In genomic region chr12:106939381-106939780, GRCm38 (mm10) we compare ENCODE assay signal across 9 mouse cellular contexts.
DNase-seq lines count a peak whose midpoint lies in the region; ATAC-seq and TF ChIP-seq lines count a peak whose summit lies in the region.
"Had no signal": no experiment of that assay in that cellular context is flagged by ENCODE, and none has a peak within 500 bp of the region (broad histone marks: within the 10 kb centered on the region; RNA-seq: fewer than 3 reads in every experiment).

No protein-coding gene starts in this region.

- H3K4me3 ChIP-seq in liver, postnatal 0 days (ENCODE audit: low read depth, low read length), result no peak overlapping the region
- H3K4me3 ChIP-seq: lung, embryonic 15.5 days had no signal

- TF ChIP-seq EP300 in liver, postnatal 0 days (IDR thresholded peaks at IDR 0.05; ENCODE audit: low read depth), result no peak

- H3K9me3 ChIP-seq in liver, postnatal 0 days (ENCODE audit: low read length), result no peaks in the 10 kb centered on the region; the same call in 1 of the 2 replicates
- H3K9me3 ChIP-seq: lung, embryonic 15.5 days had no signal

- TF ChIP-seq CTCF in liver, postnatal 0 days (IDR thresholded peaks at IDR 0.05; ENCODE audit: low read depth), result no peak

- no peak overlapping the region for H3K27ac ChIP-seq in liver, postnatal 0 days (ENCODE audit: low read depth)
- H3K27ac ChIP-seq: lung, embryonic 15.5 days had no signal

- H3K36me3 ChIP-seq in liver, postnatal 0 days (replicated peaks; ENCODE audit: insufficient read depth, low read length), result no peaks in the 10 kb centered on the region
- H3K36me3 ChIP-seq: lung, embryonic 15.5 days had no signal

- DNase-seq in layer of hippocampus, adult 11-12 months (ENCODE audit: low spot score), result peak; percentile 41
- DNase-seq in layer of hippocampus, adult 9-10 months (ENCODE audit: low spot score), result no peak
- peak; percentile 40 to 66 for DNase-seq in cerebellum, postnatal 10 days
- peak; percentile 14 for DNase-seq in heart, adult 8-10 months (ENCODE audit: low spot score)
- peak; percentile 89 for DNase-seq in right cerebral cortex, adult 18-20 months
- no peak for DNase-seq in liver
- no peak for DNase-seq in adrenal gland, adult 2 months
- DNase-seq in liver, postnatal 0 days, result no peak

- no peak for ATAC-seq in liver, postnatal 0 days

- no peaks in the 10 kb centered on the region for H3K27me3 ChIP-seq in liver, postnatal 0 days (ENCODE audit: insufficient read depth, low read length)
- H3K27me3 ChIP-seq: lung, embryonic 15.5 days had no signal

- H3K4me2 ChIP-seq in liver, postnatal 0 days (ENCODE audit: low read depth, low read length), result no peak overlapping the region
- H3K4me2 ChIP-seq: lung, embryonic 15.5 days had no signal

- no peaks in the 10 kb centered on the region for H3K4me1 ChIP-seq in liver, postnatal 0 days (ENCODE audit: insufficient read depth)
- H3K4me1 ChIP-seq: lung, embryonic 15.5 days had no signal

- H3K9ac ChIP-seq in liver, postnatal 0 days (replicated peaks), result no peak overlapping the region
- H3K9ac ChIP-seq: lung, embryonic 15.5 days had no signal

- 67% methylated on average over 12 of the region's 12 CpGs for WGBS in liver, postnatal 0 days (ENCODE audit: insufficient replicate concordance)

Comparison
In these comparisons a context has a peak if more than half of its experiments do, and no peak if none do; other contexts are left out.
1. DNase-seq: peak in layer of hippocampus, adult 11-12 months (single experiment), cerebellum, postnatal 10 days (2 of 2), heart, adult 8-10 months (single experiment) and right cerebral cortex, adult 18-20 months (single experiment); none in layer of hippocampus, adult 9-10 months (single experiment), liver (single experiment), adrenal gland, adult 2 months (single experiment) and liver, postnatal 0 days (single experiment).